Mouse (Mus musculus): ENCODE measurements at regions not wholly inside any gene's neighbourhood (a gene's known extent, or its start where the extent isn't known, plus 50 kb on each side); places are given as distances from the start of the nearest gene placed in this dataset.

DNA sequence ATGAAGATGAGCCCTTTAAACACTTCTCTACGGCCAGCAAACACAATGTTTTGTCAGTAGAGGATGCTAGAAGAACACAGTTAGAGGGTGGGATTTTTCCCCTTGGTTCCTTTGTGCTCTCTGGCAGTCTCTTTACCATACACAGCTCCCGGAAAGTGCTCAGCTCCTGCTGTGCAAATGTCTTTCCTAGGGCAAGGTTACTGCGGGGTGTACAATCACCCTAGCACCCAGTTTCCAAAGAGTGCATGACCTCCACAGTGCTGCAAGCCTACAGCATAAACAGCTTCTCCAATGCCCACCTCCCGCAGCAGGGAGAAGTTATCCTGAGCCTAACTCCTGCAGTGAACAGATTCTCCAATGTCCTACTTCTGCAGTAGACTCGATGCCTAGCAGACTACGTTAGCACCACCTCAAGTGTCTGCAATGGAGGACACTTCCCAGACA lies 366.4 kb downstream of the Pbx1 start:
- 39% methylated on average over 6 of the region's 6 CpGs for WGBS
- H3K4me1 ChIP-seq (ENCODE audit: control insufficient read depth, insufficient read depth, low read length): peaks cover 2% of the 10 kb centered on the region; the same call in 1 of the 2 replicates

DNA sequence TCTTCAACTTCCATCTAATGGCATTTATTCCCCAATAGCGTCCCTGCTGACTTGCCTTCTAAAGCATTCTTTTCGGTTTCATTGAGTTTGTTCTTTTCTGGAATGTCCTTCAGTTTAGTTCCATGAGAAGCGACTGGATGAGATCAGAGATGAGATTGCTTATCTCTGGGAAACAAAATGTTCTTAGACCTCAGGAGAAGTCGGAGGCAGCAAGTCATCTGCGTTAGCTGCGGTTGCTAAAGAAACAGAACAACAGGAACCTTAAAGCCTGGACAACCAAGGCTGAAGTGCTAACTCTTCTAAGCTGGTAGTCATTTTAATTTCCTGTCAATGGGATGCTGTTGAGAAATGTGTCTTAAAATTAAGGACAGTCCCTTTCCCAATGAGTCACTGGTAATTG lies 365.3 kb downstream of the Pbx1 start:
- 36% methylated on average over 6 of the region's 6 CpGs for WGBS
- Histone ChIP-seq H3K27ac (ENCODE audit: insufficient read depth, low read depth, low read length) (peak overlapping the region; percentile 13; the same call in 1 of the 2 replicates), H3K4me3 (ENCODE audit: insufficient read depth, low read depth, low read length) (no peak overlapping the region)

More for the DNA sequence above, 366.4 kb downstream of the Pbx1 start:
- H3K27ac ChIP-seq (ENCODE audit: insufficient read depth, low read depth, low read length): no peak overlapping the region
- TF ChIP-seq POLR2A (IDR thresholded peaks at IDR 0.05; ENCODE audit: insufficient read depth, low read depth, low read length) (no peak), CTCF (IDR thresholded peaks at IDR 0.05; ENCODE audit: insufficient read depth, low read depth, low read length) (no peak)
- no peak overlapping the region for H3K4me3 ChIP-seq (ENCODE audit: insufficient read depth, low read depth, low read length)

DNA sequence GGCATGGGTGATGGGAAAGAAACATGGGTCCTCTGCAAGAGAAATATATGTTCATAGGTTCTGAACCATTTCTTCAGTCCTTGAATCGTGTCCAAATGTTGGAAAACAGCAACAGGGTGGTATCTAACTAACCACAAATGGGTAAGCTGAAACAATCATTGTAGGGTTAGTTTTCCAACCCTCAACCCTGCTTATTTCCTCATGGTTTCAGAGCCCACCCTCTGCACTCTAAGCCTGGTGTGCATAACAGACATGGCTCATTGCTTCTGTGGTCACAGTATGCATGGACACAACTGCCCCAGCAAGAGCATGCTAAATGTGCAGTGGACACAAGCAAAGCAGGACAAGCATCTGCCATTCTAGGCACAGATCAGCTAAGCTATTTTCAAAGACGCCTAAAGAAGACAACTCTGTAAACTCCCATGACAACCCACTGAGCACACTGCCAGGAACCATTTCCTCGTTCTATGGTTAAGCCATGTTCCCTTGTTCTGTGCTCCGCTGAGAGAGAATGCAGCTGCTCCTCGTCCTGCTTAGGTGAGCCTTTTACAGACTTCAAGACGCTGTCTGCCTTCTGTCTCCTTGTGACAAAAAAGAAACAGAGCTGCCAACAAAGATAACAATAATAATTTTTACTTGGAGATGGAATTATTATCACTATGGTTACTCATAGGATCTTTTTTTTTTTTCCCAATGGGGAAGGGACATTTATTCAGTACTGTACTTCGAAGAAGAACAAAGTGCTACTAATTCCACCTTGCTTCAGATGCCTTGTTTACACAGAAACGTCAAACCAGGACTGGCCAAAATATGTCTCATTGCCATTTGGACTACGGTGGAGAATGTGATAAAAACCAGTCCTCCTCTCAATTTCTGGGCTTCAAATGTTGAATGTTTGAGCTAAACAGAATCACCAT lies 363.8 kb downstream of the Pbx1 start:
- H3K4me1 ChIP-seq (ENCODE audit: control insufficient read depth, insufficient read depth, low read length): peaks cover 2% of the 10 kb centered on the region; the same call in 1 of the 2 replicates
- 82% methylated on average over 9 of the region's 9 CpGs for WGBS
- no peak overlapping the region for H3K4me3 ChIP-seq (ENCODE audit: insufficient read depth, low read depth, low read length)
- no peak overlapping the region for H3K27ac ChIP-seq (ENCODE audit: insufficient read depth, low read depth, low read length)
- TF ChIP-seq POLR2A (IDR thresholded peaks at IDR 0.05; ENCODE audit: insufficient read depth, low read depth, low read length) (no peak), CTCF (IDR thresholded peaks at IDR 0.05; ENCODE audit: insufficient read depth, low read depth, low read length) (no peak)

More for the DNA sequence above, 365.3 kb downstream of the Pbx1 start:
- peaks cover 2% of the 10 kb centered on the region; the same call in 1 of the 2 replicates for H3K4me1 ChIP-seq (ENCODE audit: control insufficient read depth, insufficient read depth, low read length)
- TF ChIP-seq CTCF (IDR thresholded peaks at IDR 0.05; ENCODE audit: insufficient read depth, low read depth, low read length) (no peak), POLR2A (IDR thresholded peaks at IDR 0.05; ENCODE audit: insufficient read depth, low read depth, low read length) (no peak)

DNA sequence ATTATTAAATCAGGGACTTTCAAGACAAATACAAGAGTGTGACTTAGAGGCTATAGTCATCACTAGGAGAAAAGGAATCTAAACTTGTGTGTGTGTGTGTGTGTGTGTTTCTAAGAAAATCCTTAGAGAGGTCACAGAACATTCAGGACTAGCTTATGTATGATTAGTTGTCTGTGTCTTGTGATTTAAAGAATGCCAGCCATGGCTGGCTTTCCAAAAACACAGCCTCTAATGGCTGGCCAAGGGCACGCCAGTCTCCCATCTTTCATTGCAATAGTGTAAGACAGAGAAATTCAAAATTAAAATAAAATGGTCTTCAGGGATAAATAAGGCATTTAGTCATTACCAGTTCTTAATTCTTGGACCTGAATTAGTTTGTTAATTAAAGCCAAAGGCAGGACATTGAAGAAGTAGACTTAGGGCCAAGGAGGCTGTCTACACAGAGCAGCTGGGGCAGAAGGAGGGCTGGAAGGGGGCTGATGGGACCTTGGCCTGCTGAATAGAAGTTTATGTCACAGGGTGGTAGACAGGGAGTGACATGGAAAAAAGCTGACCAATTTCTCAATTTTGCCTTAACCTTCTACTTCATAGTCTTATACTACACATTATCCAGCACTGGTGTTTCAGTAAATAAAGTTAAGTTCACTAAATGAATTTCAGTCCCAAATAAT lies 363.0 kb downstream of the Pbx1 start:
- Histone ChIP-seq H3K27ac (ENCODE audit: insufficient read depth, low read depth, low read length) (no peak overlapping the region), H3K4me3 (ENCODE audit: insufficient read depth, low read depth, low read length) (no peak overlapping the region), H3K4me1 (ENCODE audit: control insufficient read depth, insufficient read depth, low read length) (peaks cover 2% of the 10 kb centered on the region; the same call in 1 of the 2 replicates)
- no peak for TF ChIP-seq POLR2A (IDR thresholded peaks at IDR 0.05; ENCODE audit: insufficient read depth, low read depth, low read length)
- no peak for TF ChIP-seq CTCF (IDR thresholded peaks at IDR 0.05; ENCODE audit: insufficient read depth, low read depth, low read length)
- 92% methylated on average over 1 of the region's 1 CpGs for WGBS
